Mouse (Mus musculus) inflammation-experienced regulatory T-cells, adult 6 months (primary cell): ENCODE measurements around the gene Orm3. TPM values are rescaled to one million over a fixed set of nuclear protein-coding genes. Genes with fewer than 3 reads are reported as not detected.
A peak's percentile ranks its signal among the peaks of the same experiment; 100 is the strongest.
"Not testable (repeated sequence)": the region's sequence is repeated elsewhere in the genome, so short reads cannot be mapped to it uniquely, and the experiment has no call there.

Experiments used
- ATAC-seq: one replicate; pipeline ENCODE4 v1.8.0; 2017
- polyA plus RNA-seq, 3 experiments: library from polyadenylated mRNA; unstranded; fragments of 100-300 nt; shearing (Covaris generic); gene quantifications; one replicate each; pipeline ENCODE4 v1.2.1; 2017

Orm3 gene
- 1 to 10 TPM in 1 of 3 experiments, under 1 TPM in 1, not detected in 1; 0.90 to 1.6 TPM for polyA plus RNA-seq

DNA sequence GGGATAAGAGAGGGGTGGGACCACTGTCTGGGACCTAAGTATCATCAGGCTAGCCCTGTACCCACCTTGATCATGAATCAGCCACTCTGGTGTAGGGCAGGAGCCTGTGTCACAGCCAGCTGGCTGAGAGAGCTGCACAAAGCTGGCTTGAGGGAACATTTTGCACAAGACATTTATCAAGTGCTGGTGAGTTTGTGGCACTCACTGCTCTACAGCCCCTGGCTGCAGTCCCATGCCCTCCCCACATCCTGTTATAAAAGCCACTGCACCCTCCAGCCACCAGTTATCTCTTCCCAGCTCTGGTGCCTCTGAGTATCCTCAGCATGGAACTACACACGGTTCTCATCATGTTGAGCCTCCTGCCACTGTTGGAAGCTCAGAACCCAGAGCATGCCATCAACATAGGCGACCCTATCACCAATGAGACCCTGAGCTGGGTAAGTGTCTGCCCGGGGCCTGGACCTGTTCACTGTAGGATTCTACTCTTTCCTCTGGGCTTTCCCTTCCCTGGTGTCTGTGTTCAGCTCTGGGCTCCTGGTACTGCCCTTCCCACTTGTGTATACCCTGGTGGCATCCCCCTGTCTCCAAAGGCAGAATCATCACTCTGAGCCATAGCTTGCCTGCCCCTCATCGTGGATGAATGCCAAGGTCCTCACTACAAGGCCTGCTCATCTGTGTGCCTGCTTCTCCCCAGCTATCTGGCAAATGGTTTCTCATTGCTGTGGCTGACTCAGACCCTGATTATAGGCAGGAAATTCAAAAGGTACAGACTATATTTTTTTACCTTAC, at the start of gene Orm3:
Gene Orm3 (plus strand): TSS at position 286 of the 789 bp plus-strand sequence.
- ATAC-seq: peak; percentile 24

DNA sequence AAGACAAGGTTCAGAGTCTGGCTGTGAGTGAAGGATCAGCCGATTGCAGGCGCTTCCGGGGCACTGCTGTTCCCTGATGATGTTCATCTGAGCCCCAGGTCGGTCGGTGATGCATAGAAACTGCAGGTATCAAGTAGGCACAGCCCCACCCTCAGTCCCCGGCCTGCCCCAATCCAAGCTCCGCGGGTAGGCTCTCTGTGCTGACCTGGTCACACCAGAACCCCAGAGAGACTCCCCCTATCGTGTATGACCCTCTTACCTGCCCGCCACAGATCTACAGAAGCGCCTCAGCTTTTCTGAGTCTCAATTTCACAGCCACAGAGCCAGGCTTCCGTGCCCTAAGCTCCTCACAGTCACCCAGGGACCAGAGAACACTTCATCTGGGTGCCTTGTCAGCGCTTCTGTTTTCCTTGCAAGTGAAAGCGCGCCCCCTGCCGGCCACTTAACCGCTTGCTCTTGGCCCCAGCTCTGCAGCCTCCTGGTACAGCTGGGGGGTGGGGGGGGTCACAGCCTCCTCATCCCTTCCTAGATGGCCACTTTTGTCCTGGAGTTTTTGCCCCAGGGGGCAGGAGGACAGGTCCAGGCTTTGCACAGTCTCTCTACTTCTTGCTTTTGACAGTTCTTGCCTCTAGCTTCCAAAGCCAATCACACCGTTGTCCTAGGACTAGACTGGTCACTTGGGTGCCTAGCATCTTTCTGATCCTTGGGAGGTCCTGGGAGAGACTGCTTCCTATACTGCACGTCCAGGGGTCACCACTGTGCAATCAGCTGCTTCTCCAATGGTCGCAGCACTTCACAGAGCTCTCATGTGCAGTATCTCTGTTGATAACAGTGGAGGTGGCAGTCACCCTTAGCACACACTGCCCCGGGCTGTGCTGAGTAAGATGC, 48.5 kb upstream of the Orm3 start:
- no peak for ATAC-seq

DNA sequence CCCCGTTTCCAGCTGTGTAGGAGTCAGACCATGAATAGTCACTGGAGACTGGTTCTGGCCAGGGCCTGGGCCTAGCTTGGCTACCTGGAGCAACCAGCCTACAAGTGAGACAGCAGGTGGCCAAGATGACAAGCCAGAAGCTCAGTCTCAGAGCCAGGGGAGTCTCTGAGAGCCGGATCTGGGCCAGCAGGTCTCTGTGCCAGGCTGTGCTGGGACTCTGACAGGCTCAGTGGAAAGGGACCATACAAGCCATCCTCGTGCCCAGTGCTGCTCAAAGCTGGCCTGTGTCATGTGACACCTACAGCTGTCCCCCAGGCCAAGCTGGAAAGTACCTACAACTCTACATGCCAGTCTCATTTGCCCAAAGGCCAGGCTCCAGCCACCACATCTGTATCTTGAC, 47.6 kb upstream of the Orm3 start:
- ATAC-seq: no peak

DNA sequence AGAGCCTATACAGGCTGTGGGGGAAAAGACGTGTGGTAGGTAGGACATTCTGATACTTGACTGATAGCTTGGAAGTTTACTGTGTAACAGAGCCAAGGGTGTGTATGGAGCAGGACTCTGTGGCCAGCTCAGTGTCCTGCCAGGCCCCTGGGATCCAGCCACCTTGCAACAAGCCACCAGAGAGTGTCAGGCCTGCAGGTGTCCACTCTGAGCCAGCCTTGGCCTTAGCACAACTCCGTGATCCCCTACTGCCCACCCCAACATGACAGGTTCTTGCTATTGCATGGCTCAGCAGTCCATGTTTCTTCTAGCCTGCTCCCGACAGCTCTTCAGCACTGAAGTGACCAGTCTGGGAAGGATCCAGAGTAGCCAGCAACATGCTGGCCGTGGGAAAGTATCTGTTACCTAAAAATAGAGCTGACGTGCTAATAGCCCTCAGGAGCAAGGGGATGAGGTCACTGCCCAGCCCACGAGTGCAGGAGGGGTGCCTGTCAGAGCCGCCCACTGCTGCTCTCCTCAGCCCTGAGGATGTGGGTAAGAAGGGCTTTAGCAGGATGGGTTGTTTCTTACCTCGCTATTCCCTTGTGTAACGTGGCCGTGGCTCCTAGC, 45.6 kb upstream of the Orm3 start:
- no peak for ATAC-seq

DNA sequence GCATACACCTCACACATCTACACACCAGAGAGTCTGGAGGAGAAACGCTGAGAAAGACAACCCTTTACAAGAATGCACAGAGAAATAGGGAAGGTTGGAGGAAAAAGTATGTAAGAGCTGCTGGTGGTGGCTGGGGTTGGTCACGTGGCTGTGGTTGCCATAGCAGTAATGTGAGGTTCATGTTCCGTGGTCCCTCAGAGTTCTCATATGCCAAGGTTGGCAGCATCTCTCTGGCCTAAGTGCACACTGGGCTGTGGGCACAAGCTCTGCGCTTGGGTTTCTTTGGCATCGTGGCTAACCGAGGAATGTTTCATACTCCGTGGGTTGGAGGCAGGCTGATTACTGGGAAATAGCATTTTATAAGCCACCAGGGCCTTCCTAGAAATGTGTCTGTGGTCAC, 44.5 kb upstream of the Orm3 start:
- ATAC-seq: no peak

DNA sequence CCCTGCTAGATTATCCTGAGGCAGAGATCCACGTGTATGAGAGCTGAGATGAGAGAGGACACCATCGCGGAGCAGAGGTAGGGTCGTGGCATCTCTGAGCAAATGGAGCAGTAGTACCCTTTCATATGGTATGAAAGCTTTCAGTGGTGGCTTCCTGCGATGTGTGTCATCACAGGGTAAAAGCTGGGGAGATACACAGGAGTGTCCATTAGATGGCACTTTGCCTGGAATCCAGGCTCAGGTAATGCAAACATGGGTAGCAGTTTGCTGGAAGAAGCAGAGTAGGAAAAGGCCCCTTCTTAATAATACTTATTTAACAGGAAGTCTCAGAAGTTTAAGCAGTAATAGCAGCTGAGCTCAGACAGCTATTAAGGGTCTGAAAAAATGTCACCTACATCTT, 41.9 kb upstream of the Orm3 start:
- ATAC-seq: no peak

DNA sequence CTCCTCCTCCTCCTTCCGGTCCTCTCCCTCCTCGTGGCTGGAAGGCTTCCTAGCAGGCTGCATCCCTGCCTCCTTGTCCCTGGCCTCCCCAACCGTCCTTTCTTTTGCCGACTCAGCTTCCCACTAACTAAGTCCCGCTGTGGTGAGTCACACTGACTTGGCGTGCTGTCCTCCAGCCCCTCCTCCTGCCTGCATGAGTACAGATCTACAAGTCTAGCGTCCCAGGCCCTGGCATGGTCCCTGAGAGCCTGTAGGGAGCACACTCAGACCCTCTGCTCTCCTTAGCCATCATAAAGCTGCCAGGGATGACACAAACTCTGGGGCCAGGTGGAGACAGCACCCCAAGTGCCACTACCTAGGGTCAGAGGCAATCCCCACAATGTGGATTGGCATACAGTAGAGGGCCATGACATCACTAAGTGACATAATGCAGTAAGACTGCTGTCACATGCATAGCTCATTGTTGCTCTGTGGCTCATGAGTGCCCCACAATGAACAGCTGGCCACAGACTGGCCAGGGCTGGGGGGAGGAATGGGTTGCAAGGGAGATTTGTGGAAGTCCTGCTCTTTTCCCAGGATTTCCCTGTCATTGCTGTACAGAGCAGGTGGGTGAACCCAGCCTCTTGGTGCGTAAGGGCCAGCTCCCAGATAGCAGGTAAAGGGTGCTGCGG, 39.8 kb upstream of the Orm3 start:
- ATAC-seq: no peak

DNA sequence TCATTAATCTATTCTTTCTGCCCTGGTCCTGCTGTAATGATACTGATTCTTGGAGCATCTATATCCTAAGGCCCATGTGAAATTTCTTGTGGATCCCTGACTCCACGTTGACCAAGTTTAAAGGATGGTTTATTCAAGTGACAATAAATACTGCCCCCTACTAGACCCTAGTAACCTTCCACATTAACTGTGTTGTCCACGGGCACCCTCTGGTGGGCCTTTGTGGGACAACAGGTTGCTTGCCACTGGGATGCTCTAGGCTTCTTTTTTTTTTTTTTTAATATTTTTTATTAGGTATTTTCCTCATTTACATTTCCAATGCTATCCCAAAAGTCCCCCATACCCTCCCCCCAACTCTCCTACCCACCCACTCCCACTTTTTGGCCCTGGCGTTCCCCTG, 36.4 kb upstream of the Orm3 start:
- ATAC-seq: not testable (repeated sequence)

DNA sequence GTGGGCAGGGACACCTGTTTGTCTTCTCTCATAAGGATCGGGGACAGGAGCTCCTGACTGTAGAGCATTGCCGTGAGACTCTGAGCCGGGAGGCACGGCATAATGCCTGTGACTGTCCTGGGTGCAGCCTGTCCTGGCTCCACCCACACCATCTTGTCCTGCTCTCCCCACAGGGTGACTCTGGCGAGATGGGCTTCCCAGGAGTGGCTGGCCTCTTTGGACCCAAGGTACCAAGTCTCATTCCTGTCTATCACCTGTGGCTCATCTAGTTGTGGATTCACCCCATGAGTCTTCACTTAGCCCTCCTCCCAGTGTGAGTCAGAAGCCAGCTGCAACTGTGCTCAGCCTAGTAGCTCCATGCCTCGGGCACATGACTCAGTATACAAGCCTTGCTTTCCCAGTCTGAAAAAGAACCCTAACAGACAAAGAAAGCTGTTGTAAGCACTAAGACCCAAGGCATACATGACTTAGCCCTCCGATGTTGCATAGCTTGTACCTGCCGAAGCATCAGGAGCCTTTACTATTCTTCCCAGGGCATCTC, 32.6 kb upstream of the Orm3 start:
- no peak for ATAC-seq

DNA sequence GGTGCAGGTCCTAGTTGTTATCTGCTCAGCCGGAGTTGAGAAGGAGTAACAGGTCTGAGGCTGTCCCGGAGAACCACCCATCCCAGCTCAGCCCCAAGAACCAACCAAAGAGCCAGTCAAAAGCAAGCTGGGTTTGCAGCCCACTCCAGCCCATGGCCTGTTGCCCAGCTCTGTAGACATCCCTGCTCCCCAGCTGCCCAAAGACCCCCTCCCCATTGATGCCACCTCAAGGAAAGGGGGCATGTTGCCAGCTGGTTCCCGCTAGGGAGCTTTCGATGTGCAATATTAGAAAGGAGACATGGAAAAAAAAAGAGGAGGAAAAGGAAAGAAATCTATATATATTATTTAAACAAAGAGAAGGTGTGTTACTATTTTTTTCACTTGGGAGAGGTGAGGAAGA, 22.6 kb upstream of the Orm3 start:
- ATAC-seq: no peak

DNA sequence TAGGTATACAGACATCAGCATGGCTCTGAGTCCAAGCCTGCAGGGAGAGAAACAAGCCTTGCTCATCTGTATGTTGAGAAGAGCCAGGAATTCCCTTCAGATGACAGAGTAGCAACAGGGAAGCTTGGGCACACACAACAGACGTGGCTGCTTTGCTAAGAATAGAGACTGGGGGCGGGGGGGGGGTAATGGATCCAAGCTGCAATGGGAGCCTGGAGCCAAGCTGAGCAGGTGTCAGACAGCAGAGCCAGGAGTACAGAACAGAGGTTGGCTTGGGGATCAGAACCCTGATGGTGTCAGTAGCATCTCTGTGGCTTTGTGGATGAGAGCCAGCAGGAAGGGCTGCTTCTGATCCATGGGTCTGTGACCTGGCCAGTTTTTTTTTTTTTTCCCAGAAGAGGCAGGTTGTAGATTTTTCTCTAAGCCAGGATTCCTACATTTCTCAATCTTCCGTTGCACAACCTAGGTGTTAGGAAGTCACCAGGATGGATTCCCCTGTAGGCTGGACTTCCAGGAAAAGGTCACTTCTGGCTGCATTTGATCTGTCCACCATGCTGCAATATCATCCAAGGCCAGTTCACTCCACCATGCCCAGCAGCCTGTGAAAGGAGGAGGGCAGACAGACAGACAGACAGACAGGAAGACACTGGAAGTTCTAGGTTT, 17.4 kb upstream of the Orm3 start:
- no peak for ATAC-seq

DNA sequence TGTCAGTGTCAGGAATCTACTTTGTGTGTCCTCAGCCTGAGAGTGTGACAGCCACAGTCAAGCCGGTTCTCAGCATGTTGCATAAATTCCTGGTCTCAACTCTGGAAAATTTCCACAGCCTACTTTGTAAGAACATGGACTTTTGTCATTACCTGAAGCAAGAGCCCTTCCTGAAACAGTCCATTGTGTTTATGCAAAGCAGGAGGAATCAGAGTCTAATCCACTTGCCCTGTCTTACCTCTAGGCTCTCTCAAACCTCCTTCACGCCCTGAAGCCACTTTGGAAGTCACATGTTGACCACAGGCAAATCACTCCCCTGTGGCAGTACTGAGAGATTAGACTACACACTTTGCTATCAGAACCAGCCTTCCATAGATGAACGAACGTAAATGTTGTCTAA, 13.5 kb upstream of the Orm3 start:
- ATAC-seq: no peak

DNA sequence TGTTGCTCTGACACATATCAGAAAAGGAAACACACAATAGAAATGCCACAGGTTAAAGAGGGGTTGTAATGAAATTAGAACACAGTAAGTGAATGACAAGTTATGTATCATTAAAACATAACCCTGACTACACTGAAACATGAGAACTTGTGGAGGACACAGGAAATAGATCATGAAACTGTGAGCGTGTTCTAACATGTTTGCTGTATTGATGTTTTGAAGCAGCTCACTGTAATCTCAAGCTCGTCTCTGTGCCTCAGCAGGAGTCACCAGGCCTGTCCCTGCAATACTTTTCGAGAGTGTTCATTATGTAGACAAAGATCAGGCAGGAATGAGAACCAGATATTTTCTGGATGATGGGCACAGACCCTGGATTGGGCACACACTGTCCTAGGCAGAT, 12.4 kb upstream of the Orm3 start:
- no peak for ATAC-seq

DNA sequence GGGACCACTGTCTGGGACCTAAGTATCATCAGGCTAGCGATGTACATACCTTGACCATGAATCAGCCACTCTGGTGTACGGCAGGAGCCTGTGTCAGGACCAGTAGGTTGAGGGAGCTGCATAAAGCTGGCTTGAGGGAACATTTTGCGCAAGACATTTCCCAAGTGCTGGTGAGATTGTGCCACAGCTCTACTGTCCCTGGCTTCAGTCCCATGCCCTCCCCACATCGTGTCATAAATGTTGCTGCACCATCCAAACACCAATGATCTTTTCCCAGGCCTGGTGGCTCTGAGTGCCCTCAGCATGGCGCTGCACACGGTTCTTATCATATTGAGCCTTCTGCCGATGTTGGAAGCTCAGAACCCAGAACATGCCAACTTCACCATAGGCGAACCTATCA, 11.7 kb upstream of the Orm3 start, which contains the start of gene Orm1:
Gene Orm1 (plus strand): TSS at position 266 of the 400 bp plus-strand sequence.
- ATAC-seq: no peak

DNA sequence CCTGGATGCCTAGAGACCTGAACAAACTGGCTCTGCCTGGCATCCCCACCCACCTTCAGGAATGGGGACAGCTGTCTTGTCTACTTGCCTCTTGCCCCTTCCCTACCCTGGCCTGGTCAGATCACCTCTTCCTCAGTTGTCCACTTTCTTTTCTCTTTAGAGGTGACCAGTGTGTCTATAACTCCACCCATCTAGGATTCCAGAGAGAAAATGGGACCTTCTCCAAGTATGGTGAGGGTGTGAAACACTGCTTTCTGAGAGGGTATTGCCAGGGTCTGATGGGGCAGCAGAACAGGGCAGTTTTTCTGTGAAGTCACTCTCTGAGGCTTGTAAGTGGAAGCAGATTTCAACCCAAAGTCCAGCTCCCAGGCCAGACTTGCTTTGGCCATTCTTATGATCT, 10.7 kb upstream of the Orm3 start:
- no peak for ATAC-seq

DNA sequence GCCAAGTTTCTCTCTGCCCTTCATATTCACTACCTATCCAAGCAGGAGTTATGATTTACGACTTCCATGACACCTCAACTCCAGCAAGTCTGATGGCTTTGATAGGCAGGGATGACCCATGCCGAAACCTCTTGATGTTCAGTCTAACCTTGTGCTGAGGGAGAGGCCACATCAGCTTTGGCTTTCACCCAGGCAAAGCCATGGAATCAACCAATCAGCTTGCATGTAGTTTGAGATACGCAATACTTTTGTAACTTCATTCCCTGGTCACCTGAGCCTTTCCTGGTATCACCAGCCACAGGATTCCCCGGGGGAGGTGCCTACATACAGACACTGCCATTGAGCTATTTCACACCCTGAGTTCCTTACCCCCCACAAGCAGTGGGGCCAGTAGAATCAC, 9.3 kb upstream of the Orm3 start:
- no peak for ATAC-seq

DNA sequence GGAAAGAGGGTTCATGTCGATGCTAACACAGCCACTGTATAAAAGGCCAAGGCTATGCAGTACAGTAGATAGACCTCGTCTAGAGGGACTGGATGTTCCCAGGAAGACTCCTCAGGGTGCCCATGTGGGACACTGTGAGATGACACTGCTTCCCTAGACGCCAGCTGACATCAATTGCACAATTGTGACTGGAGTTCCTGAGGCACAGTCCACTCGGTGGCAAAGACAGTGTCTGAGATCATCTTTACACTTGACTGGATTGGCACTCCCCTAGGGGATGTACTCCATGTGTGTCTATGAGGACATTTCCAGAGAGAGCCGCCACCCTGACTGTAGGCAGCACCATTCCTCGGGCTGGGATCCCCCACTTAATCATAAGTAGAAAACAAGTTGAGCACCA, 7.4 kb upstream of the Orm3 start:
- no peak for ATAC-seq

DNA sequence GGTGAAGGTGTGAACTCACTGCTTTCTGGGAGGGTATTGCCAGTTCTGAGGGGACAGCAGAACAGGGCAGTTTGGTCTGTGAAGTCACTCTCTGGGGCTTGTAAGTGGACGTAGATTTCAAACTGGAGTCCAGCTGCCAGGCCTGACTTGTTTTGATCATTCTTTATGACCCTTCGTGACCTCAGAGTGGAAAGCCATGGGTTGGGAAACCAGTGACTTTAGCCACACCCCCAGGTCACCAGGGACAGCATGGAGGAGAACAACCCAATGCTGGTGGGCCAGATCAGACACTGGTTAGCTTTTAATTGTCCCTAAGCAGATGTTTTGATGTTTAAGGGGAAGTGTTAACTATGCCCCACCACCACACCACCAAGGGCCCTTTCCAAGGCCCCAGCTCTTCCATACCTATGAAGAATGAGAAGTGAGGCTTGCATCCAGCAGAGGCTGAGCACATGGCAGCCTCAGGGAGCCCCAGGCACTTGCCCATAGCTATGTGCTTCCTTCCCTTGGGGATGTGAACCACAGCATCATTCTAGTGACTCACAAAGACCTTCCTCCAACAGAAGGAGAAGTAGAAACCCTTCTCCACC, 1.1 kb downstream of the Orm3 start:
- ATAC-seq: no peak

DNA sequence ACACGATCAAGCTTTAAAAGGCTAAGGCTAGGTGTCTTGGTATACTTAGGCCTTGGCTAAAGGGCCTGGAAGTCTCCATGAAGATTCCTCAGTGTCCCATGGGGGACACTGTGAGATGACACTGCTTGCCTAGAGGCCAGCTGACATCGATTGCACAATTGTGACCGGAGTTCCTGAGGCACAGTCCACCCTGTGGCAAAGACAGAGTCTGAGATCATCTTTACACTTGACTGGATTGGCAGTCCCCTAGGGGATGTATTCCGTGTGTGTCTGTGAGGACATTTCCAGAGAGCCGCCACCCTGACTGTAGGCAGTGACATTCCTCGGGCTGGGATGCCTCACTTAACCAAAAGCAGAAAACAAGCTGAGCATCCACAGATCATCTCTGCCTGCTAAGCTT, 3.9 kb downstream of the Orm3 start:
- no peak for ATAC-seq

DNA sequence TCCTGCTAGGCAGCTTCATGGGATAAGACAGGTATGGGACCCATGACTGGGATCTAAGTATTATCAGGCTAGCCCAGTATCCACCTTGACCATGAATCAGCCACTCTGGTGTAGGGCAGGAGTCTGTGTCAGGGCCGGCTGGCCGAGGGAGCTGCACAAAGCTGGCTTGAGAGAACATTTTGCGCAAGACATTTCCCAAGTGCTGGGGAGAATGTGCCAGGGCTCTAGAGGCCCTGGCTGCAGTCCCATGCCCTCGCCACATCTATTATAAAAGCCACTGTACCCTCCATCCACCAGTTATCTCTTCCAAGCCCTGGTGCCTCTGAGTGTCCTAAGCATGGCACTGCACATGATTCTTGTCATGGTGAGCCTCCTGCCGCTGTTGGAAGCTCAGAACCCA, 6.2 kb downstream of the Orm3 start, which contains the start of gene Orm2:
Gene Orm2 (plus strand): TSS at position 300 of the 400 bp plus-strand sequence.
- ATAC-seq: no peak

DNA sequence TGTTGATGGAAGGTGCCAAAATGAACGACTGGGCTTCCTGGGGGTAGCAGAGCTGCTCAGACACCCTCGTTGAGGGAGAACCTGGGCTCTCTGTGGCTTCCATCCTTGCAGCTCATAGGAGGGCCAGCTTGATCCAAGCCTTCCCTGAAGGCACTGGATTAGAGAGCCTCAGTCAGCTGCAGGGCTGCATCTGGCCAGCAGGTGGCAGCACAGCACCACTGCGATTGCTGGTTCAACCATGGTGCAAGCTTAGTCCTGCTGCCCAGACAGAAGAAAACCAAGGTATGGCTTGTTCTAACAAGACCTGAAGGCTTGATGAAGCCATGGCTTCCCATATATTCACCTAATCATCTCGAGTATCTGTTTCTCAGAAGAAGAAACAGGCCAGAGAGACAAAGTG, 12.6 kb downstream of the Orm3 start:
- peak; percentile 62 for ATAC-seq
